Mouse (Mus musculus) neural tube, embryonic 13.5 days (tissue): ENCODE data around the gene 1190002N15Rik. TPM values are rescaled to one million over a fixed set of nuclear protein-coding genes. Genes with fewer than 3 reads are reported as not detected.
A peak's percentile ranks its signal among the peaks of the same experiment; 100 is the strongest.

Experiments used
- ATAC-seq: fragments of 200-750 bp; cut with Nextera tagmentation; 2 replicates; pipeline ENCODE4 v1.8.0; 2017; ENCODE audit warnings: low read depth, mild to moderate bottlenecking, moderate TSS enrichment, moderate library complexity
- H3K27ac ChIP-seq: fragments of 300-500 bp; sonication (generic); replicated peaks from 2 replicates; pipeline ENCODE4 v1.5.1; 2015; ENCODE audit warnings: moderate library complexity, mild to moderate bottlenecking, inconsistent platforms
- H3K27me3 ChIP-seq: fragments of 300-500 bp; sonication (generic); 2 replicates; pipeline ENCODE4 v1.6.1; 2015; ENCODE audit warnings: mild to moderate bottlenecking, inconsistent platforms
- H3K36me3 ChIP-seq: fragments of 300-500 bp; sonication (generic); 2 replicates; pipeline ENCODE4 v1.6.1; 2015; ENCODE audit warnings: mild to moderate bottlenecking, inconsistent platforms
- H3K4me1 ChIP-seq: fragments of 300-500 bp; sonication (generic); replicated peaks from 2 replicates; pipeline ENCODE4 v1.6.1; 2015; ENCODE audit warnings: inconsistent platforms
- H3K4me2 ChIP-seq: fragments of 300-500 bp; sonication (generic); 2 replicates; pipeline ENCODE4 v1.6.1; 2015; ENCODE audit warnings: inconsistent platforms, mild to moderate bottlenecking, moderate library complexity
- H3K4me3 ChIP-seq: fragments of 300-500 bp; sonication (generic); 2 replicates; pipeline ENCODE4 v1.5.1; 2015; ENCODE audit warnings: mild to moderate bottlenecking, inconsistent platforms
- H3K9ac ChIP-seq: fragments of 300-500 bp; sonication (generic); 2 replicates; pipeline ENCODE4 v1.6.1; 2015; ENCODE audit warnings: moderate library complexity, mild to moderate bottlenecking, inconsistent platforms
- H3K9me3 ChIP-seq: fragments of 300-500 bp; sonication (generic); 2 replicates; pipeline ENCODE4 v1.6.1; 2016; ENCODE audit warnings: inconsistent platforms
- WGBS: fragments of 180-500 bp; shearing (Covaris S2); methylation state at CpG from one replicate; pipeline ENCODE4 v1.1.7; 2015; 5-methylcytosine and 5-hydroxymethylcytosine counted together
- polyA plus RNA-seq: library from polyadenylated mRNA; unstranded; fragments of >200 nt; fragmentation: Nextera tagmentation; extraction: Ambion mirVana; gene quantifications from 2 replicates; pipeline ENCODE4 v1.2.1, GENCODE M21; 2015

Gene 1190002N15Rik
- 11.5 and 13.9 TPM in 2 replicates for polyA plus RNA-seq

- peak within 1 kb of the TSS; percentile 80 for H3K4me2 ChIP-seq
- ATAC-seq: peak; percentile 96
- H3K4me3 ChIP-seq: peak within 1 kb of the TSS; percentile 86
- H3K4me1 ChIP-seq: peaks cover 49% of the 10 kb centered on the region
- WGBS: 1% methylated on average over 74 of the region's 104 CpGs
- H3K27me3 ChIP-seq: no peaks in the 10 kb centered on the region
- H3K9ac ChIP-seq: peak within 1 kb of the TSS; percentile 82
- no peaks in the 10 kb centered on the region for H3K36me3 ChIP-seq
- no peaks in the 10 kb centered on the region for H3K9me3 ChIP-seq
- peak within 1 kb of the TSS; percentile 97 for H3K27ac ChIP-seq
These were observed at the start of gene 1190002N15Rik for GRCm38 (mm10) chr9:94537970-94538822. 1190002N15Rik (minus strand) TSS chr9:94538081.

GRCm38 (mm10) chr9:94582309-94582708 lies 44.4 kb upstream of the 1190002N15Rik start:
- Histone ChIP-seq H3K4me3 (no peak overlapping the region), H3K27me3 (no peaks in the 10 kb centered on the region), H3K4me1 (no peaks in the 10 kb centered on the region), H3K4me2 (no peak overlapping the region), H3K9me3 (no peaks in the 10 kb centered on the region), H3K36me3 (no peaks in the 10 kb centered on the region), H3K27ac (no peak overlapping the region), H3K9ac (no peak overlapping the region)
- 84% methylated on average over 8 of the region's 8 CpGs for WGBS
- no peak for ATAC-seq

- H3K9me3 ChIP-seq: no peaks in the 10 kb centered on the region
- H3K9ac ChIP-seq: no peak overlapping the region
- no peaks in the 10 kb centered on the region for H3K4me1 ChIP-seq
- H3K27ac ChIP-seq: no peak overlapping the region
- no peak overlapping the region for H3K4me3 ChIP-seq
- no peak for ATAC-seq
- H3K4me2 ChIP-seq: no peak overlapping the region
- H3K27me3 ChIP-seq: no peaks in the 10 kb centered on the region
- H3K36me3 ChIP-seq: no peaks in the 10 kb centered on the region
- WGBS: 94% methylated on average over 4 of the region's 4 CpGs
These were observed 43.8 kb upstream of the 1190002N15Rik start for GRCm38 (mm10) chr9:94581661-94582060.

GRCm38 (mm10) chr9:94580071-94580737 lies 42.3 kb upstream of the 1190002N15Rik start:
- H3K36me3 ChIP-seq: no peaks in the 10 kb centered on the region
- ATAC-seq: no peak
- H3K9ac ChIP-seq: no peak overlapping the region
- no peaks in the 10 kb centered on the region for H3K4me1 ChIP-seq
- no peak overlapping the region for H3K4me3 ChIP-seq
- H3K4me2 ChIP-seq: no peak overlapping the region
- no peaks in the 10 kb centered on the region for H3K27me3 ChIP-seq
- no peak overlapping the region for H3K27ac ChIP-seq
- 90% methylated on average over 3 of the region's 3 CpGs for WGBS
- no peaks in the 10 kb centered on the region for H3K9me3 ChIP-seq

GRCm38 (mm10) chr9:94571802-94572201 lies 33.9 kb upstream of the 1190002N15Rik start:
- H3K27me3 ChIP-seq: no peaks in the 10 kb centered on the region
- no peaks in the 10 kb centered on the region for H3K36me3 ChIP-seq
- H3K9ac ChIP-seq: no peak overlapping the region
- H3K4me3 ChIP-seq: no peak overlapping the region
- H3K4me1 ChIP-seq: no peaks in the 10 kb centered on the region
- H3K27ac ChIP-seq: no peak overlapping the region
- no peak for ATAC-seq
- peaks cover 8% of the 10 kb centered on the region for H3K9me3 ChIP-seq
- 62% methylated on average over 1 of the region's 1 CpGs for WGBS
- no peak overlapping the region for H3K4me2 ChIP-seq

GRCm38 (mm10) chr9:94568386-94568785 lies 30.5 kb upstream of the 1190002N15Rik start:
- WGBS: 57% methylated on average over 3 of the region's 3 CpGs
- peaks cover 4% of the 10 kb centered on the region; the same call in 1 of the 2 replicates for H3K9me3 ChIP-seq
- no peak overlapping the region for H3K4me2 ChIP-seq
- H3K27ac ChIP-seq: no peak overlapping the region
- no peak overlapping the region for H3K9ac ChIP-seq
- ATAC-seq: no peak
- H3K36me3 ChIP-seq: no peaks in the 10 kb centered on the region
- H3K27me3 ChIP-seq: no peaks in the 10 kb centered on the region
- no peak overlapping the region for H3K4me3 ChIP-seq
- no peaks in the 10 kb centered on the region for H3K4me1 ChIP-seq

GRCm38 (mm10) chr9:94567722-94568314 lies 29.9 kb upstream of the 1190002N15Rik start:
- ATAC-seq: no peak
- Histone ChIP-seq H3K4me3 (no peak overlapping the region), H3K9ac (no peak overlapping the region), H3K36me3 (no peaks in the 10 kb centered on the region), H3K27ac (no peak overlapping the region), H3K27me3 (no peaks in the 10 kb centered on the region), H3K4me2 (no peak overlapping the region), H3K9me3 (no peaks in the 10 kb centered on the region), H3K4me1 (no peaks in the 10 kb centered on the region)
- WGBS: 58% methylated on average over 5 of the region's 5 CpGs

- H3K4me1 ChIP-seq: no peaks in the 10 kb centered on the region
- H3K36me3 ChIP-seq: no peaks in the 10 kb centered on the region
- H3K9ac ChIP-seq: no peak overlapping the region
- no peak overlapping the region for H3K27ac ChIP-seq
- H3K27me3 ChIP-seq: no peaks in the 10 kb centered on the region
- 85% methylated on average over 6 of the region's 6 CpGs for WGBS
- no peak for ATAC-seq
- H3K4me3 ChIP-seq: no peak overlapping the region
- H3K9me3 ChIP-seq: no peaks in the 10 kb centered on the region
- no peak overlapping the region for H3K4me2 ChIP-seq
These were observed 19.1 kb upstream of the 1190002N15Rik start for GRCm38 (mm10) chr9:94556776-94557514.

- no peak overlapping the region for H3K4me3 ChIP-seq
- ATAC-seq: no peak
- H3K9me3 ChIP-seq: no peaks in the 10 kb centered on the region
- no peaks in the 10 kb centered on the region for H3K4me1 ChIP-seq
- no peaks in the 10 kb centered on the region for H3K27me3 ChIP-seq
- H3K27ac ChIP-seq: no peak overlapping the region
- no peak overlapping the region for H3K4me2 ChIP-seq
- no peaks in the 10 kb centered on the region for H3K36me3 ChIP-seq
- no peak overlapping the region for H3K9ac ChIP-seq
These were observed 18.4 kb upstream of the 1190002N15Rik start for GRCm38 (mm10) chr9:94556249-94556648.

- Histone ChIP-seq H3K27me3 (no peaks in the 10 kb centered on the region), H3K36me3 (no peaks in the 10 kb centered on the region), H3K9ac (no peak overlapping the region), H3K27ac (no peak overlapping the region), H3K4me3 (no peak overlapping the region), H3K4me1 (peaks cover 4% of the 10 kb centered on the region; the same call in 1 of the 2 replicates), H3K9me3 (no peaks in the 10 kb centered on the region), H3K4me2 (no peak overlapping the region)
- ATAC-seq: no peak
- 66% methylated on average over 2 of the region's 2 CpGs for WGBS
These were observed 12.7 kb upstream of the 1190002N15Rik start for GRCm38 (mm10) chr9:94550493-94551095.

GRCm38 (mm10) chr9:94543881-94544280 lies 6.0 kb upstream of the 1190002N15Rik start:
- 95% methylated on average over 4 of the region's 4 CpGs for WGBS
- Histone ChIP-seq H3K4me2 (no peak overlapping the region), H3K27ac (no peak overlapping the region), H3K36me3 (no peaks in the 10 kb centered on the region), H3K27me3 (no peaks in the 10 kb centered on the region), H3K4me1 (peaks cover 16% of the 10 kb centered on the region), H3K4me3 (no peak overlapping the region), H3K9me3 (no peaks in the 10 kb centered on the region), H3K9ac (no peak overlapping the region)
- no peak for ATAC-seq
